Mouse (Mus musculus) ES-E14 (cell line): ENCODE measurements around the gene Hipk2. TPM values are rescaled to one million over a fixed set of nuclear protein-coding genes. Genes with fewer than 3 reads are reported as not detected.

ENCODE experiments used
- DNase-seq: peaks from one replicate; pipeline ENCODE4 v3.0.0-alpha.2; 2013; ENCODE audit warnings: low read depth, low spot score
- H3K27ac ChIP-seq: 2 replicates; pipeline ENCODE4 v1.5.1; 2012; ENCODE audit warnings: low read depth, mild to moderate bottlenecking, low read length, moderate library complexity, mixed read lengths; ENCODE audit not compliant: poor library complexity, insufficient read depth, severe bottlenecking
- H3K36me3 ChIP-seq: 2 replicates; pipeline ENCODE4 v1.6.1; 2012; ENCODE audit warnings: mild to moderate bottlenecking, low read length, moderate library complexity, mixed read lengths; ENCODE audit not compliant: control insufficient read depth, poor library complexity, insufficient read depth, severe bottlenecking
- H3K4me1 ChIP-seq, 2 experiments: fragments of 150-350 bp in 1 of 2; sonication (generic) in 1 of 2; 2 replicates each; pipeline ENCODE4 v1.6.1; 2012; ENCODE audit warnings: low read length in 2 of 2, mild to moderate bottlenecking in 1 of 2, mixed read lengths in 1 of 2; ENCODE audit not compliant: control insufficient read depth in 2 of 2, insufficient read depth in 2 of 2, poor library complexity in 1 of 2
- H3K4me3 ChIP-seq, 2 experiments: fragments of 150-350 bp in 1 of 2; sonication (generic) in 1 of 2; 2 replicates each; pipeline ENCODE4 v1.5.1; 2012; ENCODE audit warnings: low read length in 2 of 2, low read depth in 1 of 2, mild to moderate bottlenecking in 1 of 2, mixed read lengths in 1 of 2; ENCODE audit not compliant: insufficient read depth in 1 of 2, poor library complexity in 1 of 2, severe bottlenecking in 1 of 2
- H3K9ac ChIP-seq: 2 replicates; pipeline ENCODE4 v1.6.1; 2012; ENCODE audit warnings: low read depth, mild to moderate bottlenecking, low read length, mixed read lengths; ENCODE audit not compliant: poor library complexity, insufficient read depth, severe bottlenecking
- H3K9me3 ChIP-seq: fragments of 150-350 bp; sonication (generic); 2 replicates; pipeline ENCODE4 v1.6.1; 2012; ENCODE audit warnings: low read depth, mild to moderate bottlenecking, low read length; ENCODE audit not compliant: control insufficient read depth, insufficient read depth
- CHD2 ChIP-seq: IDR thresholded peaks from 2 replicates; pipeline ENCODE4 v1.6.1; 2014; ENCODE audit warnings: mild to moderate bottlenecking, low read depth, low read length, inconsistent platforms
- HCFC1 ChIP-seq: IDR thresholded peaks from 2 replicates; pipeline ENCODE4 v1.6.1; 2012; ENCODE audit warnings: low read length, inconsistent platforms, borderline replicate concordance; ENCODE audit not compliant: insufficient read depth
- MAFK ChIP-seq: IDR thresholded peaks from 2 replicates; pipeline ENCODE4 v1.6.1; 2014; ENCODE audit warnings: mild to moderate bottlenecking, low read depth, low read length, inconsistent platforms; ENCODE audit not compliant: insufficient read depth
- ZC3H11A ChIP-seq: IDR thresholded peaks from 2 replicates; pipeline ENCODE4 v1.6.1; 2012; ENCODE audit warnings: low read depth, mild to moderate bottlenecking, inconsistent platforms, low read length, borderline replicate concordance
- ZNF384 ChIP-seq: IDR thresholded peaks from 2 replicates; pipeline ENCODE4 v1.6.1; 2012; ENCODE audit warnings: low read depth, low read length, inconsistent platforms
- in situ Hi-C, 2 experiments: fragments of 600-800 bp; cut with MboI; formaldehyde crosslinking; loops; one replicate each; pipeline ENCODE4 v1.15.1; 2025; ENCODE audit warnings: low sequenced_read_pairs in 2 of 2, inconsistent platforms in 1 of 2; ENCODE audit not compliant: unreplicated experiment in 2 of 2
- total RNA-seq: library from RNA; depleted of rRNA; stranded (reverse); fragments of 300-350 nt; gene quantifications from 2 replicates; pipeline ENCODE4 v1.2.3, GENCODE M21; 2012

The Hipk2 gene
- total RNA-seq, 1 experiment: 7.0 TPM

- TF ChIP-seq HCFC1: no peak
- no peak for TF ChIP-seq ZC3H11A
- no peak for TF ChIP-seq MAFK
- no peak for TF ChIP-seq CHD2
- no peak for TF ChIP-seq ZNF384
- Histone ChIP-seq H3K9me3 (no peaks in the 10 kb centered on the region), H3K4me3 (no peak overlapping the region), H3K4me1 (peaks cover 0 to 5% of the 10 kb centered on the region in 2 experiments; a peak in 1 of 4 replicates), H3K9ac (no peak overlapping the region), H3K27ac (no peak overlapping the region), H3K36me3 (peaks cover 6% of the 10 kb centered on the region; the same call in 1 of the 2 replicates)
- no peak for DNase-seq
- in situ Hi-C loops: no loop called here
Measured at GRCm38 (mm10) chr6:38701421-38701820, 174.5 kb downstream of the Hipk2 start.

GRCm38 (mm10) chr6:38698233-38698889, 177.6 kb downstream of the Hipk2 start:
- H3K9me3 ChIP-seq: no peaks in the 10 kb centered on the region
- peaks cover 6% of the 10 kb centered on the region; the same call in 1 of the 2 replicates for H3K36me3 ChIP-seq
- in situ Hi-C loops: no loop called here
- TF ChIP-seq CHD2 (no peak), MAFK (no peak), HCFC1 (no peak), ZNF384 (no peak), ZC3H11A (no peak)
- peak overlapping the region in 1 of 2 experiments; percentile 35; a peak in 2 of 4 replicates for H3K4me3 ChIP-seq
- H3K4me1 ChIP-seq: peaks cover 0 to 5% of the 10 kb centered on the region in 2 experiments; a peak in 1 of 4 replicates
- H3K9ac ChIP-seq: no peak overlapping the region; the same call in 1 of the 2 replicates
- H3K27ac ChIP-seq: no peak overlapping the region
- no peak for DNase-seq

GRCm38 (mm10) chr6:38696570-38696969, 179.4 kb downstream of the Hipk2 start:
- Histone ChIP-seq H3K9ac (no peak overlapping the region), H3K27ac (no peak overlapping the region), H3K36me3 (peaks cover 5% of the 10 kb centered on the region; the same call in 1 of the 2 replicates), H3K9me3 (no peaks in the 10 kb centered on the region), H3K4me3 (no peak overlapping the region), H3K4me1 (peaks cover 0 to 5% of the 10 kb centered on the region in 2 experiments; a peak in 1 of 4 replicates)
- TF ChIP-seq CHD2 (no peak), HCFC1 (no peak), ZNF384 (no peak), MAFK (no peak), ZC3H11A (no peak)
- DNase-seq: no peak
- in situ Hi-C loops: no loop called here

DNA sequence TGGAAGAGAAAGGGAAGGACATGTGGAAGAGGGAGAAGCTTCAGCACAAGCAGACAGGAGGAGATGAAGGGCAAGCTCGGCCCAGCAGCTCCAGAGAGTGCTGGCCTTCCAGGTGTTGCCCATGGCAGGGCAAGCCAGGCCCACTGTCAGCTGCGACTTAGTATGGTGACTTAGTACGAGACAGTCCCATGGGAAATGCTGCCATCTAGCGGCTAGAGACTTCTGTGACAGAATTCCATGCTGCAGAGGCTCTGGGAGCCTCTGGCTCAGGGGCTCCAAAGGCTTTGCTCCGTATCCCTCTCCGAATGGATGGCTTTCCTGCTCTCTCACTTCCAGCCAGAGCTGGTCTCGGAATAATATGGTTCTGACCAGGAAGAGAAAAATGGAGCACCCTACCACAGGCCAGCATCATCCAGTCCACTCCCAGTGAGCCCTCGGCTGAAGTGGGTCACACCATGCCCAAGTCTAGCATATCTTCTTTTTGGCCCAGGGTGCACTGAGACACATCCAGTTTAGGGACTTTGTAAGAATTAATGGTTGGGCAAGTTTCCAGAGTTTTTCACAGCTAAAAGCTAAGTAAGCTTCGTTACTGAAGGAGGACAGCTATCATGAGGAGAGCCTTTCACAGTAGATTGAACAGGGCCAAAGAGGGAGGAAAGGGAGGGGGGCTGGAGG, 180.4 kb downstream of the Hipk2 start:
- H3K4me1 ChIP-seq: peaks cover 0 to 5% of the 10 kb centered on the region in 2 experiments; a peak in 1 of 4 replicates
- in situ Hi-C loops: no loop called here
- H3K36me3 ChIP-seq: peaks cover 5% of the 10 kb centered on the region; the same call in 1 of the 2 replicates
- H3K27ac ChIP-seq: no peak overlapping the region
- peak; percentile 62 for DNase-seq
- no peaks in the 10 kb centered on the region for H3K9me3 ChIP-seq
- H3K9ac ChIP-seq: no peak overlapping the region
- TF ChIP-seq ZC3H11A: peak; percentile 75; the same call in 1 of the 2 replicates
- TF ChIP-seq MAFK: no peak
- no peak overlapping the region for H3K4me3 ChIP-seq
